Mouse (Mus musculus) hindbrain, embryonic 10.5 days (tissue): Measurements from ENCODE around the gene Lgsn. TPM values are rescaled to one million over a fixed set of nuclear protein-coding genes. Genes with fewer than 3 reads are reported as not detected.

ENCODE experiments used
- DNase-seq: peaks from one replicate; pipeline ENCODE4 v3.0.0-alpha.2; 2017; ENCODE audit warnings: low spot score
- H3K27ac ChIP-seq: fragments of 300-500 bp; sonication (generic); 2 replicates; pipeline ENCODE4 v1.5.1; 2016; ENCODE audit warnings: mild to moderate bottlenecking, moderate library complexity
- H3K27me3 ChIP-seq: fragments of 300-500 bp; sonication (generic); 2 replicates; pipeline ENCODE4 v1.6.1; 2016; ENCODE audit warnings: mild to moderate bottlenecking; ENCODE audit not compliant: poor library complexity, insufficient read depth, severe bottlenecking
- H3K36me3 ChIP-seq: fragments of 300-500 bp; sonication (generic); 2 replicates; pipeline ENCODE4 v1.6.1; 2016; ENCODE audit warnings: mild to moderate bottlenecking, moderate library complexity
- H3K4me1 ChIP-seq: fragments of 300-500 bp; sonication (generic); replicated peaks from 2 replicates; pipeline ENCODE4 v1.6.1; 2016; ENCODE audit warnings: mild to moderate bottlenecking
- H3K4me3 ChIP-seq: fragments of 300-500 bp; sonication (generic); 2 replicates; pipeline ENCODE4 v1.5.1; 2016; ENCODE audit warnings: mild to moderate bottlenecking, moderate library complexity
- H3K9me3 ChIP-seq: fragments of 300-500 bp; sonication (generic); 2 replicates; pipeline ENCODE4 v1.6.1; 2016; ENCODE audit warnings: mild to moderate bottlenecking, moderate library complexity
- WGBS: fragments of 180-500 bp; shearing (Covaris S2); methylation state at CpG from one replicate; pipeline ENCODE4 v1.1.7; 2016; 5-methylcytosine and 5-hydroxymethylcytosine counted together
- polyA plus RNA-seq: library from polyadenylated mRNA; unstranded; fragments of >200 nt; fragmentation: Nextera tagmentation; extraction: Ambion mirVana; gene quantifications from 2 replicates; pipeline ENCODE4 v1.2.1, GENCODE M21; 2016

The Lgsn gene
- polyA plus RNA-seq: not detected in 2 replicates

DNA sequence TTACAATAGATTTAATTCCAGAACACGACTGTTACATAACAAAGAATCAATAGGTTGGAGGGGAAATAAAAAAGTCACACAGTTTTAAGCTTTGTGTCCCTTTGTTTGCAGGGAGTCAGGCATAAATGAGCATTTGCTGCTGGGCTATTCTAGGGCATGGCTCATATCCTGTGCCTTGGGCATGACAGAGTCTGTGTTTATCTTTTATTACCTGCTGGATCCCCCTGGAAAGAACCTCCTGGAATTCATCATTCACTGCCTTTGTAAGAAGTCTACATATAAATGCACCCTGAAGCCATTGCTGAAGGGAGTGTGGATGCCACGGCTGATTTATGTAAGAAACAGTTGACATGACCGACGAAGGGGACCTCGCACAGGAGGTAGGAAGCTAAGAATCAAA is at the start of gene Lgsn:
Gene Lgsn, plus strand, starts transcription at position 301 of the 400 bp plus-strand sequence.
- no peaks in the 10 kb centered on the region for H3K36me3 ChIP-seq
- no peak within 1 kb of the TSS for H3K4me3 ChIP-seq
- no peaks in the 10 kb centered on the region for H3K27me3 ChIP-seq
- 87% methylated on average over 5 of the region's 5 CpGs for WGBS
- no peaks in the 10 kb centered on the region for H3K9me3 ChIP-seq
- H3K27ac ChIP-seq: no peak within 1 kb of the TSS
- H3K4me1 ChIP-seq: no peaks in the 10 kb centered on the region
- DNase-seq: no peak

- H3K4me1 ChIP-seq: no peaks in the 10 kb centered on the region
- H3K27me3 ChIP-seq: no peaks in the 10 kb centered on the region
Measured at GRCm38 (mm10) chr1:31138387-31138786, 37.8 kb upstream of the Lgsn start.

DNA sequence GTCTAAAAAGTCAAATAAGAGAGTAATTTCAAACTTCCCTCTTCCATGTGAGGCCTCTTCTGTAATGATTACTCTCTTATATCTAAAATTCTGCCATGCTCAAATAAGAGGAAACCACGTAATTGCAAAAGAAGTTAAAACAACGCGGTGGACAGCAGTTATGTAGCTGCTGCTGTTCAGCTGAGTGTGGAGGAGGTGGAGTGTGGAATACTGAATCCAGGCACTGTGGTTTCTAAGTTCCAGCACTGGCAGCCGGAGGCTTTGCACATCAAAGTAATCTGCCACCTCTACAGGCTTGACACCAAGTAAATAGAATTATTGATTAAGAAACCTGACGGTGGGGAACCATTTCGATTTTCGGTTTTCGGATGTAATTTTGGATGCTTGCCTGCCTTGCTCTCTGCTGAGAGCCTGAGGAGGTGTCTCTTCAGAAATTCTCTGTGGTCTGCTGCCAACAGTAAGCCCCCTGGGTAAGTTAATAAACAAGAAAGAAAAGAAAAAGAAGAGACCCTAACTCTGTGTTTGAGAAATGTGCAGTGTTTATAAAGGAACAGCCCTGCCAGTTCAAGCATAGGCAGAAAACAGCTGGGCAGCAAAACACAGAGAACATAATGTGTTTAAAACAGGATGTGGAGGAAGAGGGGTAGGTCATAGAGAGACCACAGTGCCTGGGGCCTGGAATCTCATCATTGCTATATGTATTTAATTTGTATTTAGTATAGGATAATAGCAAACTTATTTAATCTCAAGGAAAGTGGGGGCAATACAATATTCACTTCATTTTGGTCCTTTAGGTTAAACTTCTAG is 33.7 kb upstream of the Lgsn start:
- Histone ChIP-seq H3K4me3 (no peak overlapping the region), H3K27ac (no peak overlapping the region), H3K4me1 (no peaks in the 10 kb centered on the region), H3K9me3 (no peaks in the 10 kb centered on the region), H3K36me3 (no peaks in the 10 kb centered on the region), H3K27me3 (no peaks in the 10 kb centered on the region)
- no peak for DNase-seq
- WGBS: 78% methylated on average over 8 of the region's 8 CpGs

More at GRCm38 (mm10) chr1:31138387-31138786, 37.8 kb upstream of the Lgsn start:
- Histone ChIP-seq H3K4me3 (no peak overlapping the region), H3K9me3 (no peaks in the 10 kb centered on the region), H3K36me3 (no peaks in the 10 kb centered on the region), H3K27ac (no peak overlapping the region)
- 88% methylated on average over 3 of the region's 3 CpGs for WGBS
- no peak for DNase-seq

- WGBS: 82% methylated on average over 2 of the region's 2 CpGs
- no peaks in the 10 kb centered on the region for H3K27me3 ChIP-seq
- H3K36me3 ChIP-seq: no peaks in the 10 kb centered on the region
- DNase-seq: no peak
- no peak overlapping the region for H3K27ac ChIP-seq
- H3K4me3 ChIP-seq: no peak overlapping the region
- no peaks in the 10 kb centered on the region for H3K4me1 ChIP-seq
- no peaks in the 10 kb centered on the region for H3K9me3 ChIP-seq
Measured at GRCm38 (mm10) chr1:31143571-31143970, 32.6 kb upstream of the Lgsn start.

DNA sequence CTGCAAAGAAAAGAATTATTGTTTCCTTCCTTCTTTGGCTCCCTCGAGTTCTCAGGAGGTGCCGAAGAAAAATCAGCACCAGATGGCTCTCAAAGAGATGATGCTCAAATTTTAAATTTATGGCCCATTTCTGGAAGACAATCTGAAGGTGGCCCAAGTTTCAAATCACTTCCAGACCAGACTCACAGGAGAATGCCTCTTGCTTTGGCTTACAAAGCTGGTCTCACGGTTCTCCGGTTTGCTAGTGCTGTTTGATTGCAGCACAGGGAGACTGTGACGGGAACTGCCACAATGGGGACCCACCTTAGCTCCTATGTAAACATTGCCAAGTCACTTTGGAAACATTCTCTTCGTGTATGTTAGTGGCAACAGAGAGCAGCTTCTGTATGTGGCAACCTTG is 26.5 kb upstream of the Lgsn start:
- no peaks in the 10 kb centered on the region for H3K9me3 ChIP-seq
- H3K27me3 ChIP-seq: no peaks in the 10 kb centered on the region
- no peaks in the 10 kb centered on the region for H3K36me3 ChIP-seq
- H3K4me1 ChIP-seq: no peaks in the 10 kb centered on the region
- DNase-seq: peak; percentile 7
- no peak overlapping the region for H3K27ac ChIP-seq
- H3K4me3 ChIP-seq: no peak overlapping the region
- 65% methylated on average over 6 of the region's 6 CpGs for WGBS

- 72% methylated on average over 3 of the region's 3 CpGs for WGBS
- Histone ChIP-seq H3K36me3 (no peaks in the 10 kb centered on the region), H3K27ac (no peak overlapping the region), H3K9me3 (no peaks in the 10 kb centered on the region), H3K27me3 (no peaks in the 10 kb centered on the region), H3K4me3 (no peak overlapping the region), H3K4me1 (no peaks in the 10 kb centered on the region)
- no peak for DNase-seq
Measured at GRCm38 (mm10) chr1:31150546-31150945, 25.7 kb upstream of the Lgsn start.

GRCm38 (mm10) chr1:31152799-31153426 is 23.3 kb upstream of the Lgsn start:
- Histone ChIP-seq H3K4me1 (no peaks in the 10 kb centered on the region), H3K27me3 (no peaks in the 10 kb centered on the region), H3K27ac (no peak overlapping the region), H3K9me3 (no peaks in the 10 kb centered on the region), H3K36me3 (no peaks in the 10 kb centered on the region), H3K4me3 (no peak overlapping the region)
- no peak for DNase-seq
- WGBS: 61% methylated on average over 2 of the region's 2 CpGs

- H3K36me3 ChIP-seq: no peaks in the 10 kb centered on the region
- no peaks in the 10 kb centered on the region for H3K4me1 ChIP-seq
- no peaks in the 10 kb centered on the region for H3K9me3 ChIP-seq
- H3K27me3 ChIP-seq: no peaks in the 10 kb centered on the region
- H3K4me3 ChIP-seq: no peak overlapping the region
- H3K27ac ChIP-seq: no peak overlapping the region
- 33% methylated on average over 7 of the region's 7 CpGs for WGBS
- peak; percentile 27 for DNase-seq
Measured at GRCm38 (mm10) chr1:31153793-31154349, 22.3 kb upstream of the Lgsn start.

DNA sequence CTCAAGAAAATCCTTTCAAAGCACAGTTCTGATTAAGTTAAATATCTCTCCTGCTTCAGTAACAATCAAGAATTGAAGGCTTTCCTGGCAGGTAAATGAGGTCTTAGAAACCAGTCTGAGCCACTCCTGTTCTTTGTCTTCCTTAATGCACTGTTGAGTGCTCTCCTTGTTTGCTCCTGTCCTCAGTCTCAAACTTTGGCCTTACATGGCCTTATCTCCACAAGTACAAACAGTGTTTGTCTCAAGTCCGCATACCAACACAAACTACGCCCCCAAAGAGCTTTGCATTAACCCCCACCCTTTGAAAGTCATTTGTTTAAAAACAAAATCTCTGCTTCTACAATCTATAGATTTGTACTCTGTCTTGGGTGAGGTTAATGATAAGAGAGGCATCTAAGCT is 20.0 kb upstream of the Lgsn start:
- Histone ChIP-seq H3K4me3 (no peak overlapping the region), H3K36me3 (no peaks in the 10 kb centered on the region), H3K9me3 (no peaks in the 10 kb centered on the region), H3K27ac (no peak overlapping the region), H3K27me3 (no peaks in the 10 kb centered on the region), H3K4me1 (no peaks in the 10 kb centered on the region)
- WGBS: 94% methylated on average over 2 of the region's 2 CpGs
- no peak for DNase-seq

GRCm38 (mm10) chr1:31156884-31157283 is 19.3 kb upstream of the Lgsn start:
- H3K36me3 ChIP-seq: no peaks in the 10 kb centered on the region
- H3K4me3 ChIP-seq: no peak overlapping the region
- no peaks in the 10 kb centered on the region for H3K4me1 ChIP-seq
- no peaks in the 10 kb centered on the region for H3K9me3 ChIP-seq
- no peak overlapping the region for H3K27ac ChIP-seq
- no peaks in the 10 kb centered on the region for H3K27me3 ChIP-seq
- 83% methylated on average over 2 of the region's 2 CpGs for WGBS
- DNase-seq: no peak

DNA sequence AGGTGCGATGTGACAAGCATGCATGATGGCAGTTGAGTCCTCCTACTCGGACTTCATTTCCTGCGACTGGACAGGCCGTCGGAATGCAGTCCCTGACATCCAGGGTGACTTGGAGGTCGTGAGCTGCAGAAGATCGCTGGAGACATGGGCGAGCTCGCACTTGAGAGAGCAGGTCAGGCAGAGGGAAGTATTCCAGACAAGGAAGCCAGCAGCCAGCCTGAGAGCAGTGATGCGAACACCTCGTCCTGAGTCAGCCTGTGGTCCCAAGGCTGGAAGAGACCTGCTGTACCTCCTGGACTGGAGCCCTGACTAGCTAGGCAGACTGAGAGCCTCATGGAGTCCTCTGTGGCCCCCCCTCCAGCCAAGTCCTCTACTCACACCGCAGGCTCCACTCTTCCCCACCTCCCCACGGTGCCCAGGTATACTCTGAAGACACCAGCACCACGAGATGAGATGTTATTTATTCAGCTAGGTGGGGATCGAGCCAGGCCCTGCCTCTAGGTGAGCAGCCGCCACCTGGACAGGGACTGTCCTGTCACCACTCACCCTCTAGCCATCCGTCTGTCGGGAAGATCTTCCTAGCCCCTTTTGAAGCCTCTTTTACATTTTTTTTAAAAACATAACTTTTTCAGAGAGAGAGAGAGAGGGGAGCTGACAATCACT is 11.5 kb upstream of the Lgsn start:
- 85% methylated on average over 18 of the region's 18 CpGs for WGBS
- no peaks in the 10 kb centered on the region for H3K36me3 ChIP-seq
- no peak for DNase-seq
- no peak overlapping the region for H3K27ac ChIP-seq
- no peaks in the 10 kb centered on the region for H3K27me3 ChIP-seq
- no peaks in the 10 kb centered on the region for H3K4me1 ChIP-seq
- H3K4me3 ChIP-seq: no peak overlapping the region
- H3K9me3 ChIP-seq: no peaks in the 10 kb centered on the region

- Histone ChIP-seq H3K4me1 (no peaks in the 10 kb centered on the region), H3K9me3 (no peaks in the 10 kb centered on the region), H3K36me3 (no peaks in the 10 kb centered on the region), H3K4me3 (no peak overlapping the region), H3K27ac (no peak overlapping the region), H3K27me3 (no peaks in the 10 kb centered on the region)
- 92% methylated on average over 7 of the region's 7 CpGs for WGBS
- DNase-seq: no peak
Measured at GRCm38 (mm10) chr1:31165326-31166121, 10.7 kb upstream of the Lgsn start.
